Mouse (Mus musculus) heart, adult 2 months (tissue): ENCODE measurements at regions not wholly inside any gene's neighbourhood (a gene's known extent, or its start where the extent isn't known, plus 50 kb on each side); places are given as distances from the start of the nearest gene placed in this dataset.

Experiments used
- DNase-seq, 2 experiments: peaks; one replicate each; pipeline ENCODE4 v3.0.0; 2021
- H3K27ac ChIP-seq: fragments of 200-600 bp; 2 replicates; pipeline ENCODE4 v1.8.1; 2022
- H3K27me3 ChIP-seq: fragments of 200-500 bp; 2 replicates; pipeline ENCODE4 v1.6.1; 2012; ENCODE audit warnings: mild to moderate bottlenecking, low read length, inconsistent platforms, mixed read lengths; ENCODE audit not compliant: control insufficient read depth, insufficient read depth
- H3K36me3 ChIP-seq: fragments of 200-500 bp; 2 replicates; pipeline ENCODE4 v1.6.1; 2012; ENCODE audit warnings: low read length, inconsistent platforms; ENCODE audit not compliant: control insufficient read depth, insufficient read depth
- H3K4me1 ChIP-seq: fragments of 200-500 bp; 2 replicates; pipeline ENCODE4 v1.6.1; 2011; ENCODE audit warnings: low read length; ENCODE audit not compliant: control insufficient read depth, insufficient read depth
- H3K4me3 ChIP-seq: fragments of 200-600 bp; 2 replicates; pipeline ENCODE4 v1.8.1; 2022
- H3K79me2 ChIP-seq: fragments of 200-500 bp; replicated peaks from 2 replicates; pipeline ENCODE4 v1.6.1; 2012; ENCODE audit warnings: mild to moderate bottlenecking, inconsistent platforms, low read length, moderate library complexity, mixed read lengths; ENCODE audit not compliant: control insufficient read depth, insufficient read depth
- H3K9ac ChIP-seq: fragments of 200-500 bp; 2 replicates; pipeline ENCODE4 v1.6.1; 2012; ENCODE audit warnings: low read depth, mild to moderate bottlenecking, control low read depth, inconsistent platforms, low read length, mixed read lengths
- CTCF ChIP-seq: fragments of 200-600 bp; IDR thresholded peaks from 2 replicates; pipeline ENCODE4 v1.8.1; 2022; ENCODE audit warnings: antibody characterized with exemption, mild to moderate bottlenecking, moderate library complexity
- EP300 ChIP-seq: fragments of 200-500 bp; IDR thresholded peaks from 2 replicates; pipeline ENCODE4 v1.6.1; 2011; ENCODE audit warnings: low read depth, low read length, control low read depth; ENCODE audit not compliant: insufficient read depth
- POLR2A ChIP-seq: fragments of 200-500 bp; IDR thresholded peaks from 2 replicates; pipeline ENCODE4 v1.6.1; 2011; ENCODE audit warnings: mild to moderate bottlenecking, low read depth, low read length, control low read depth; ENCODE audit not compliant: insufficient read depth
- WGBS: fragments of 180-500 bp; shearing (Covaris S2); methylation state at CpG from one replicate; pipeline ENCODE4 v1.1.7; 2018; 5-methylcytosine and 5-hydroxymethylcytosine counted together
- intact Hi-C: fragments of 180-260 bp; cut with DNase I; formaldehyde crosslinking; loops from one replicate; pipeline ENCODE4 v1.15.1; 2025

DNA sequence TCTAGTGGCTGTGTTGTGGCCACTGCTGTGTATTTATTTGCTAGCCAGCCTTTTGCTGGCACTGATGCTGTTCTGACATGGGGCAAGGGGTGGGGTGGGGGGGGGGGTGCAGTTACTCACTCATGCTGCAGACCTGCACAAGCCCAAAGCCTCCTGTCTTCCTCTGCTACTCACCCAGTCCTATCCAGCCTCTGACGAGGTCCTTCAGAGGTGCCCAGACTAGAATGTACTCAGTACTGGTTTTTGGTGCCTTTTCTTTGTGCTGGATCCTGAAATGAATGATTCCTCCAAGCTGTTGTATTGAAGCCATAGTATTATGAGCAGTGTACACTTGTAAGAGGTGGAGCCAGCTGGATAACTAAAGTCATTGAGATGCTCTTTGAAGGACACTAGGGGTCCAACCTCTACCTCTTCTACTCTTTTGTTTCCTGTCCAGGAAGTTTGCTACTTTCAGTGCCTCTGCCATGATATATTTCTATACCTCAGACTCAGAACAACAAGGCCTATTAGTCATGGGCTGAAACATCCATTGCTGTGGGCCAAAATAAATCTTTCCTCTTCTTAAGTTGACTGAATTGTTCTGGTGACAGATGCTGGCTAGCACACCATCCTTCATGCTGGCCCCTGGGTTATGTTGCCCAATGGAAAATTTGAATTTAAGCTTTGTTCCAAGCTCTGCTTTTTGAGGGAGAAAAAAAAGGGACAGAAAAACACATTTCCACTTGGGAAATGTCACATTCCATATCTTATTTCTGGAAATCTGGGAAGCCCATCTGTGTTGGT lies 128.1 kb upstream of the Gas1 start:
- no peaks in the 10 kb centered on the region for H3K79me2 ChIP-seq
- peaks cover 1% of the 10 kb centered on the region; the same call in 1 of the 2 replicates for H3K4me1 ChIP-seq
- no peak for DNase-seq
- H3K36me3 ChIP-seq = no peaks in the 10 kb centered on the region
- H3K27ac ChIP-seq = no peak overlapping the region
- no peak overlapping the region for H3K4me3 ChIP-seq
- 75% methylated on average over 1 of the region's 1 CpGs for WGBS
- intact Hi-C loops = no loop called here
- no peak overlapping the region for H3K9ac ChIP-seq
- TF ChIP-seq CTCF (no peak), EP300 (no peak), POLR2A (no peak)
- H3K27me3 ChIP-seq = no peaks in the 10 kb centered on the region

DNA sequence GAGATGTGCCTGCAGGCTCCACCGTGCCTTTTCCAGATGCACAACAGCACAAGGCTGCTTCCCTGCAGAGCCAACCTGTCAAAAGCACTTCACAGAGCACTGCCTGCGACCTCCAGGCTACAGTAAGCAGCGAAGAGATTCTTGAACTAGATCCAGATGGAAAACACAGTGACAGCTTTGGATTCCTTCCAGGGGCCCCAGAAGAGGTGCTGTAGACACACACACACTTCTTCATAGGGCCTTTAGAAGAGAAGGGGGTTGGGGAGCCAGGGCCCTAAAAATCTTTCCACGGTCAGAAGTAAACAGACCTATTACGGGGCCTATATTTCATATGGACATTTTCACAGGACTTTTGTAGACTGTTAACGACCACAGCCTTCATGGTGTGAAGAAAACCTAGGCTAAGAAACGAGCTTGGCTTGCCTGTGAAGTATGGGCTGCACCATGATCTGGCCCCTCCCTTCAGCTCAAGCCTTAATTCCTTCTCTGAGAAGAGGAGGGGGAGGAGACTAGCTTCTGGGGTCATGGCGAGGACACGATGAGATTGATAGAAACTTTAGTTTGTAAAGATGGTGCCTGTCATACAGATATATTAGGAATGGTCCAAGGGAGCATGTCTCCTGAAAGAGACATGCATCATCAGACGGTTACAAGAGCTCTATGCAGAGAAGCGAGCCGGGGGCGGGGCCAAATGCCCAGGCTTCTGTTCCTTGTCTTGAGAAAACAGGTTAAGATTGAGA lies 131.1 kb upstream of the Gas1 start:
- intact Hi-C loops = no loop called here
- 61% methylated on average over 13 of the region's 13 CpGs for WGBS
- TF ChIP-seq POLR2A (no peak), EP300 (no peak)
- no peaks in the 10 kb centered on the region for H3K27me3 ChIP-seq
- H3K4me3 ChIP-seq = no peak overlapping the region
- H3K36me3 ChIP-seq = no peaks in the 10 kb centered on the region
- H3K9ac ChIP-seq = no peak overlapping the region
- DNase-seq = no peak
- no peak overlapping the region for H3K27ac ChIP-seq
- H3K79me2 ChIP-seq = no peaks in the 10 kb centered on the region
- peaks cover 1% of the 10 kb centered on the region; the same call in 1 of the 2 replicates for H3K4me1 ChIP-seq

DNA sequence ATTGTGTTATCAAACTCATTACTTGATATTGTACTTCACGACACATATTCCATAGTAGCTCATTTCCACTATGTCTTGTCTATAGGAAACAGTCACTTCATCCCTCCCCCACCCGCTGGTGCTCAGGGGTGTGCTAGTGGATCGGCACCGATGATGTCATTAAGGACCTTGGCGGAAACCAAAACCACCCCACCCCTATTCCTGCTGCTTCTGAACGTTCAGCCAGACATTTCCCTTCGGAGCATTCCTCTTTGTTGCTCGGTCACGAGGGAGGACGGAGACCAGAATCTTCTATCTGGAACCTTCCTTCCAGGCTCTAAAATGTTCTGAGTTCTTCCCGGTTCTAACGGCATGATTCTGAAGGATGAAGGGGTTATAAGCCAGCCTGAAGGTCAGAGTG lies 132.3 kb upstream of the Gas1 start:
- Histone ChIP-seq H3K36me3 (no peaks in the 10 kb centered on the region), H3K27ac (peak overlapping the region; percentile 57), H3K9ac (no peak overlapping the region), H3K4me1 (peaks cover 1% of the 10 kb centered on the region; the same call in 1 of the 2 replicates), H3K4me3 (no peak overlapping the region), H3K27me3 (no peaks in the 10 kb centered on the region), H3K79me2 (no peaks in the 10 kb centered on the region)
- whole genome bisulfite sequencing = 59% methylated on average over 12 of the region's 12 CpGs
- no peak for DNase-seq
- intact Hi-C loops = no loop called here
- TF ChIP-seq CTCF = no peak
- no peak for TF ChIP-seq POLR2A
- TF ChIP-seq EP300 = 0 out of 2 replicates have a peak, but pooled peaks have one; percentile 15

DNA sequence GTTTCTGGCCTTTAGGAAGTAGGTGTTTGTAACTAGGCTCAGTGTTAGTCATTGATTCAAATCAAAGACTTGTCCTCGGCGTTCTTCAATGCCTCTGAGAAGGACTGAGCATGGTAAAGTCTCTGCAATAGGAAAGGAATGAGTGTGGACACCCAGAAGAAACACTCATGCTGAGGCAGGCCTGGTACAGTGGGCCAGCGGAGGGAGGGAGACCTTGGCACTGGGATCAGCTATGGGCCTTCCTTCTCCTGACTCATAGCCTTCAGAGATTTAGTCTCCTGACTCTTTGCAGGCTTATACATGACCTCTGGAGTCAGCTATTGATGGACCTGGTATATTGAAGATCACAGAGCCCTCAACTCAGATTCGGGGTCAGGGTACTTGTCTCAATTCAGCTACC lies 132.8 kb upstream of the Gas1 start:
- intact Hi-C loops = no loop called here
- no peak overlapping the region for H3K4me3 ChIP-seq
- no peaks in the 10 kb centered on the region for H3K36me3 ChIP-seq
- no peak overlapping the region for H3K9ac ChIP-seq
- 78% methylated on average over 4 of the region's 4 CpGs for WGBS
- H3K79me2 ChIP-seq = no peaks in the 10 kb centered on the region
- DNase-seq = no peak
- TF ChIP-seq CTCF = no peak
- H3K27ac ChIP-seq = peak overlapping the region; percentile 57
- H3K27me3 ChIP-seq = no peaks in the 10 kb centered on the region
- peaks cover 1% of the 10 kb centered on the region; the same call in 1 of the 2 replicates for H3K4me1 ChIP-seq

DNA sequence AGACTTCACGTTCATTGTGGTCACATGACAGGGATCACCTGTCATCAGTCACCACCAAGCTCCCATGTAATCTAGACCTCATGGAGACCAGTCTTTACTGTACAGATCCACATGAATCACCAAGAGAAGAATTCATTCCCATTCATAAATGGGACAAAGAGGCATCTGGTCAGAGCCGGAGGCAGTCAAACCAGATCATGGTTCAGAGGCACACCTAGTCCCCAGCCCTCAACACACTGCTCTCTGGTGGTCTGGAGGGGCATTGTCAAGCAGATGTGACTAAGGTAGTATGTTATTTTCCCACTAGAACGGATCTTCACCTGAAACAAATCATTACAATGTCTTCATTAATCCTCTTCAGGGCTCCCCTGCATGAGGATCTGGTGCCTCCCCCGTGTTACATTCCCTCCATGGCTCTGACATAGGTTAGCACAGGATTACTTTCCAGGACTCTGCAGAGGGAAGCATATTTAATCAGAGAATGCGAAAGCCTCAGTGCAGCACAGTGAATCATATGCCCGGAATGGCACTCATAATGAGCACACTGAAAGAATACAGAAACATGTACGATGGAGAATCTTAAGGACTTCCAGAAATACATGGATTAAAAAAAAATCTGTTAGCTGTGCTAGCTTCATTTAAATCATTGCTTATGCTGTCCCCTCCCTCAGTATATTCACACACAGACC lies 135.4 kb upstream of the Gas1 start:
- no peak for TF ChIP-seq POLR2A
- TF ChIP-seq CTCF = peak; percentile 35

DNA sequence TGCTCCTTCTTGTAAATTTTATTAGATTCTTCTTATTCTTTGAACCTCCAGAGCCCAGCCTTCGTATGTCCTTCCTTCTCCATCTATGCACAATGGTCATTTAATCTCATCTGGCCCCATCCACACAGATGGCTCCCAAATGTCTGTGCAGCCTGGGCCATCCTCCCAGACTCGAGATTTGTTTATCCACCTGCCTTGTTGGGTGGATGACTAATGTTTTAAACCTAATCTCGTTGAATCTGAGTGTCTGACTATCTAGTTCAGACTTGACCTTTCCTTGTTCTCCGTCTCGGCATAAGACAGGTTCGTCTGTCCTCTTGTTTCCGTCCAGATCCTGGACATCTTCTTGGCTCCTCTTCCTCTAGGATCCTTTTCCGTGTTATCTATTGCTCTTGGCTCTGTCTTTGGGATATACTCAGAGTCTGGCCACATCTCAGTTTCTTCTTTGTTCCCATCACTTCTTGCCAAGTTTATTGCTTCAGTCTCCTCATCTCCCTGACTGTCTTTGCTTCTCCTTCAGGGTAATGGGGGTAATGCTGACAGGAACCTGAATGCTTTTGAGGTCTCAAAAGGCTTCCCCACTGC lies 141.4 kb upstream of the Gas1 start:
- Histone ChIP-seq H3K79me2 (no peaks in the 10 kb centered on the region), H3K36me3 (no peaks in the 10 kb centered on the region), H3K27ac (no peak overlapping the region), H3K27me3 (no peaks in the 10 kb centered on the region), H3K9ac (no peak overlapping the region), H3K4me1 (no peaks in the 10 kb centered on the region), H3K4me3 (no peak overlapping the region)
- no peak for TF ChIP-seq EP300
- TF ChIP-seq CTCF = no peak
- TF ChIP-seq POLR2A = no peak
- WGBS = 53% methylated on average over 8 of the region's 8 CpGs
- DNase-seq = peak in 1 of 2 experiments; percentile 35
- intact Hi-C loops = no loop called here

More for the DNA sequence above, 135.4 kb upstream of the Gas1 start:
- no peak overlapping the region for H3K9ac ChIP-seq
- H3K36me3 ChIP-seq = no peaks in the 10 kb centered on the region
- intact Hi-C loops = no loop called here
- H3K27me3 ChIP-seq = no peaks in the 10 kb centered on the region
- DNase-seq = no peak
- peaks cover 1% of the 10 kb centered on the region; the same call in 1 of the 2 replicates for H3K4me1 ChIP-seq
- no peak overlapping the region for H3K4me3 ChIP-seq
- H3K27ac ChIP-seq = no peak overlapping the region
- H3K79me2 ChIP-seq = no peaks in the 10 kb centered on the region
- WGBS = 77% methylated on average over 7 of the region's 7 CpGs
